24 mouse cellular contexts compared by ENCODE assay signal in genomic region chr10:16467935-16468334, GRCm38 (mm10).
DNase-seq lines count a peak whose midpoint lies in the region; ATAC-seq lines count a peak whose summit lies in the region.
"Had no signal": no experiment of that assay in that cellular context is flagged by ENCODE, and none has a peak within 500 bp of the region (broad histone marks: within the 10 kb centered on the region; RNA-seq: fewer than 3 reads in every experiment).

No protein-coding gene starts in this region.

- no peak overlapping the region for H3K4me3 ChIP-seq in midbrain, embryonic 14.5 days (replicated peaks; ENCODE audit: low read depth, low read length)
- H3K4me3 ChIP-seq in midbrain, embryonic 13.5 days (replicated peaks), result no peak overlapping the region
- H3K4me3 ChIP-seq: embryonic facial prominence, embryonic 13.5 days; erythroblast, embryonic 14.5 days; gastrocnemius, adult 2 months; heart, embryonic 15.5 days; hindbrain, embryonic 13.5 days had no signal

- WGBS in midbrain, embryonic 14.5 days, result 68% methylated on average over 3 of the region's 3 CpGs
- 73% methylated on average over 3 of the region's 3 CpGs for WGBS in midbrain, embryonic 13.5 days

- no peaks in the 10 kb centered on the region for H3K36me3 ChIP-seq in midbrain, embryonic 14.5 days (ENCODE audit: control insufficient read depth, insufficient read depth, low read length)
- no peaks in the 10 kb centered on the region for H3K36me3 ChIP-seq in midbrain, embryonic 13.5 days
- H3K36me3 ChIP-seq: embryonic facial prominence, embryonic 13.5 days; G1E; heart, embryonic 15.5 days; hindbrain, embryonic 13.5 days had no signal

- H3K27me3 ChIP-seq in midbrain, embryonic 14.5 days (ENCODE audit: control insufficient read depth, insufficient read depth, low read length), result no peaks in the 10 kb centered on the region
- no peaks in the 10 kb centered on the region for H3K27me3 ChIP-seq in midbrain, embryonic 13.5 days
- H3K27me3 ChIP-seq: CH12.LX; embryonic facial prominence, embryonic 13.5 days; heart, embryonic 15.5 days; hindbrain, embryonic 13.5 days had no signal

- intact Hi-C loops in left cerebral cortex, postnatal 14 days (cut with DNase I), result no loop called here

- no peaks in the 10 kb centered on the region for H3K9me3 ChIP-seq in midbrain, embryonic 14.5 days (ENCODE audit: control insufficient read depth, low read length)
- H3K9me3 ChIP-seq in midbrain, embryonic 13.5 days, result no peaks in the 10 kb centered on the region
- H3K9me3 ChIP-seq: embryonic facial prominence, embryonic 13.5 days; G1E; heart, embryonic 15.5 days; hindbrain, embryonic 13.5 days had no signal

- ATAC-seq in midbrain, embryonic 14.5 days (ENCODE audit: low FRiP score, low TSS enrichment), result no peak
- ATAC-seq in midbrain, embryonic 13.5 days, result no peak
- ATAC-seq: liver, postnatal 0 days; lung, postnatal 0 days had no signal

- no peak overlapping the region for H3K27ac ChIP-seq in midbrain, embryonic 14.5 days (replicated peaks; ENCODE audit: low read depth, low read length)
- no peak overlapping the region for H3K27ac ChIP-seq in midbrain, embryonic 13.5 days
- H3K27ac ChIP-seq: embryonic facial prominence, embryonic 13.5 days; gastrocnemius, adult 2 months; heart, embryonic 15.5 days; hindbrain, embryonic 13.5 days; macrophage had no signal

- no peaks in the 10 kb centered on the region for H3K4me1 ChIP-seq in midbrain, embryonic 14.5 days (ENCODE audit: control insufficient read depth, insufficient read depth, low read length)
- no peaks in the 10 kb centered on the region for H3K4me1 ChIP-seq in midbrain, embryonic 13.5 days (replicated peaks)
- H3K4me1 ChIP-seq: embryonic facial prominence, embryonic 13.5 days; heart, embryonic 15.5 days; hindbrain, embryonic 13.5 days had no signal

- peak; percentile 9 to 27 for DNase-seq in cerebellum, postnatal 14 days
- no peak for DNase-seq in cerebellum, postnatal 36 days
- DNase-seq in midbrain, embryonic 14.5 days, result peak; percentile 5
- peak; percentile 40 to 62 for DNase-seq in layer of hippocampus, adult 18-20 months (ENCODE audit: low spot score in 2 of 2)
- peak; percentile 13 to 55 for DNase-seq in layer of hippocampus, postnatal 14 days (ENCODE audit: low spot score in 2 of 2)
- DNase-seq in adrenal gland, adult 8-10 months, result no peak
- no peak for DNase-seq in left cerebral cortex, postnatal 14 days (ENCODE audit: low spot score in 2 of 2)
- DNase-seq: adrenal gland, postnatal 10 days; gastrocnemius, adult 2 months; heart, postnatal 36 days; kidney, adult 18-20 months; kidney, postnatal 4 days; liver, postnatal 0 days; thymus, adult 18-20 months; thymus, postnatal 4 days had no signal

- H3K4me2 ChIP-seq in midbrain, embryonic 14.5 days (ENCODE audit: low read length), result no peak overlapping the region
- H3K4me2 ChIP-seq in midbrain, embryonic 13.5 days (replicated peaks), result no peak overlapping the region
- H3K4me2 ChIP-seq: embryonic facial prominence, embryonic 13.5 days; heart, embryonic 15.5 days; hindbrain, embryonic 13.5 days had no signal

- no peak overlapping the region for H3K9ac ChIP-seq in midbrain, embryonic 14.5 days (replicated peaks; ENCODE audit: low read length)
- no peak overlapping the region for H3K9ac ChIP-seq in midbrain, embryonic 13.5 days (replicated peaks)
- H3K9ac ChIP-seq: embryonic facial prominence, embryonic 13.5 days; heart, embryonic 15.5 days; hindbrain, embryonic 13.5 days; liver, postnatal 0 days had no signal

Comparison
In these comparisons a context has a peak if more than half of its experiments do, and no peak if none do; other contexts are left out.
1. DNase-seq: peak in cerebellum, postnatal 14 days (2 of 2), midbrain, embryonic 14.5 days (single experiment), layer of hippocampus, adult 18-20 months (2 of 2) and layer of hippocampus, postnatal 14 days (2 of 2); none in cerebellum, postnatal 36 days (0 of 2), adrenal gland, adult 8-10 months (single experiment) and left cerebral cortex, postnatal 14 days (0 of 2).